Mouse (Mus musculus): ENCODE data around the gene Slc25a17. TPM values are rescaled to one million over a fixed set of nuclear protein-coding genes. Genes with fewer than 3 reads are reported as not detected.

Slc25a17 gene
- polyA plus RNA-seq, 1 experiment from 2014 or later, result 104 TPM

GRCm38 (mm10) chr15:81319462-81319861 lies 41.1 kb downstream of the Slc25a17 start:
- Histone ChIP-seq H3K4me1 (ENCODE audit: control insufficient read depth, insufficient read depth, low read length) (no peaks in the 10 kb centered on the region), H3K36me3 (ENCODE audit: control insufficient read depth, insufficient read depth, low read length) (peaks cover 47% of the 10 kb centered on the region), H3K27me3 (ENCODE audit: control insufficient read depth, insufficient read depth, low read length) (no peaks in the 10 kb centered on the region), H3K9ac (ENCODE audit: low read length) (no peak overlapping the region), H3K27ac (ENCODE audit: low read length) (no peak overlapping the region), H3K9me3 (replicated peaks; ENCODE audit: control insufficient read depth, low read length) (peaks cover 3% of the 10 kb centered on the region; the same call in 1 of the 2 replicates), H3K4me3 (replicated peaks; ENCODE audit: low read length) (no peak overlapping the region), H3K4me2 (ENCODE audit: low read depth, low read length) (no peak overlapping the region)
- no peak for ATAC-seq (ENCODE audit: insufficient read depth, low FRiP score)
- 95% methylated on average over 9 of the region's 9 CpGs for WGBS

- H3K36me3 ChIP-seq (ENCODE audit: control insufficient read depth, insufficient read depth, low read length), result peaks cover 18% of the 10 kb centered on the region
- no peaks in the 10 kb centered on the region for H3K4me1 ChIP-seq (ENCODE audit: control insufficient read depth, insufficient read depth, low read length)
- no peak overlapping the region for H3K4me3 ChIP-seq (replicated peaks; ENCODE audit: low read length)
- 85% methylated on average over 3 of the region's 3 CpGs for WGBS
- no peak overlapping the region for H3K4me2 ChIP-seq (ENCODE audit: low read depth, low read length)
- no peak for ATAC-seq (ENCODE audit: insufficient read depth, low FRiP score)
- peaks cover 3% of the 10 kb centered on the region; the same call in 1 of the 2 replicates for H3K9me3 ChIP-seq (replicated peaks; ENCODE audit: control insufficient read depth, low read length)
- no peak overlapping the region for H3K9ac ChIP-seq (ENCODE audit: low read length)
- no peak overlapping the region for H3K27ac ChIP-seq (ENCODE audit: low read length)
- no peaks in the 10 kb centered on the region for H3K27me3 ChIP-seq (ENCODE audit: control insufficient read depth, insufficient read depth, low read length)
Observed at GRCm38 (mm10) chr15:81313928-81314327, 46.7 kb downstream of the Slc25a17 start.

- Histone ChIP-seq H3K9ac (ENCODE audit: low read length) (no peak overlapping the region), H3K4me3 (replicated peaks; ENCODE audit: low read length) (no peak overlapping the region), H3K9me3 (replicated peaks; ENCODE audit: control insufficient read depth, low read length) (no peaks in the 10 kb centered on the region), H3K4me2 (ENCODE audit: low read depth, low read length) (no peak overlapping the region), H3K27ac (ENCODE audit: low read length) (no peak overlapping the region), H3K36me3 (ENCODE audit: control insufficient read depth, insufficient read depth, low read length) (no peaks in the 10 kb centered on the region), H3K4me1 (ENCODE audit: control insufficient read depth, insufficient read depth, low read length) (no peaks in the 10 kb centered on the region), H3K27me3 (ENCODE audit: control insufficient read depth, insufficient read depth, low read length) (no peaks in the 10 kb centered on the region)
- 40% methylated on average over 6 of the region's 6 CpGs for WGBS
- no peak for ATAC-seq (ENCODE audit: insufficient read depth, low FRiP score)
Observed at GRCm38 (mm10) chr15:81311026-81311425, 49.6 kb downstream of the Slc25a17 start.

GRCm38 (mm10) chr15:81310353-81310752 lies 50.3 kb downstream of the Slc25a17 start:
- no peak overlapping the region for H3K4me3 ChIP-seq (replicated peaks; ENCODE audit: low read length)
- H3K36me3 ChIP-seq (ENCODE audit: control insufficient read depth, insufficient read depth, low read length), result no peaks in the 10 kb centered on the region
- no peaks in the 10 kb centered on the region for H3K27me3 ChIP-seq (ENCODE audit: control insufficient read depth, insufficient read depth, low read length)
- no peak overlapping the region for H3K4me2 ChIP-seq (ENCODE audit: low read depth, low read length)
- no peaks in the 10 kb centered on the region for H3K9me3 ChIP-seq (replicated peaks; ENCODE audit: control insufficient read depth, low read length)
- 72% methylated on average over 9 of the region's 9 CpGs for WGBS
- no peak for ATAC-seq (ENCODE audit: insufficient read depth, low FRiP score)
- H3K4me1 ChIP-seq (ENCODE audit: control insufficient read depth, insufficient read depth, low read length), result no peaks in the 10 kb centered on the region
- no peak overlapping the region for H3K9ac ChIP-seq (ENCODE audit: low read length)
- H3K27ac ChIP-seq (ENCODE audit: low read length), result no peak overlapping the region

GRCm38 (mm10) chr15:81308038-81308437 lies 52.6 kb downstream of the Slc25a17 start:
- no peak overlapping the region for H3K4me3 ChIP-seq (replicated peaks; ENCODE audit: low read length)
- no peak overlapping the region for H3K4me2 ChIP-seq (ENCODE audit: low read depth, low read length)
- no peaks in the 10 kb centered on the region for H3K36me3 ChIP-seq (ENCODE audit: control insufficient read depth, insufficient read depth, low read length)
- H3K9me3 ChIP-seq (replicated peaks; ENCODE audit: control insufficient read depth, low read length), result no peaks in the 10 kb centered on the region
- no peak overlapping the region for H3K9ac ChIP-seq (ENCODE audit: low read length)
- WGBS, result 92% methylated on average over 7 of the region's 7 CpGs
- H3K27me3 ChIP-seq (ENCODE audit: control insufficient read depth, insufficient read depth, low read length), result no peaks in the 10 kb centered on the region
- H3K27ac ChIP-seq (ENCODE audit: low read length), result no peak overlapping the region
- H3K4me1 ChIP-seq (ENCODE audit: control insufficient read depth, insufficient read depth, low read length), result no peaks in the 10 kb centered on the region
- ATAC-seq (ENCODE audit: insufficient read depth, low FRiP score), result no peak

GRCm38 (mm10) chr15:81306501-81306900 lies 54.1 kb downstream of the Slc25a17 start:
- no peak overlapping the region for H3K9ac ChIP-seq (ENCODE audit: low read length)
- H3K27me3 ChIP-seq (ENCODE audit: control insufficient read depth, insufficient read depth, low read length), result no peaks in the 10 kb centered on the region
- H3K27ac ChIP-seq (ENCODE audit: low read length), result no peak overlapping the region
- 88% methylated on average over 6 of the region's 6 CpGs for WGBS
- no peak for ATAC-seq (ENCODE audit: insufficient read depth, low FRiP score)
- no peaks in the 10 kb centered on the region for H3K36me3 ChIP-seq (ENCODE audit: control insufficient read depth, insufficient read depth, low read length)
- H3K4me1 ChIP-seq (ENCODE audit: control insufficient read depth, insufficient read depth, low read length), result no peaks in the 10 kb centered on the region
- H3K4me3 ChIP-seq (replicated peaks; ENCODE audit: low read length), result no peak overlapping the region
- H3K9me3 ChIP-seq (replicated peaks; ENCODE audit: control insufficient read depth, low read length), result no peaks in the 10 kb centered on the region
- no peak overlapping the region for H3K4me2 ChIP-seq (ENCODE audit: low read depth, low read length)

GRCm38 (mm10) chr15:81305035-81305434 lies 55.6 kb downstream of the Slc25a17 start:
- WGBS, result 33% methylated on average over 8 of the region's 8 CpGs
- ATAC-seq (ENCODE audit: insufficient read depth, low FRiP score), result no peak
- Histone ChIP-seq H3K27me3 (ENCODE audit: control insufficient read depth, insufficient read depth, low read length) (no peaks in the 10 kb centered on the region), H3K9ac (ENCODE audit: low read length) (no peak overlapping the region), H3K27ac (ENCODE audit: low read length) (no peak overlapping the region), H3K4me2 (ENCODE audit: low read depth, low read length) (no peak overlapping the region), H3K9me3 (replicated peaks; ENCODE audit: control insufficient read depth, low read length) (no peaks in the 10 kb centered on the region), H3K4me3 (replicated peaks; ENCODE audit: low read length) (no peak overlapping the region), H3K4me1 (ENCODE audit: control insufficient read depth, insufficient read depth, low read length) (no peaks in the 10 kb centered on the region), H3K36me3 (ENCODE audit: control insufficient read depth, insufficient read depth, low read length) (no peaks in the 10 kb centered on the region)

- 92% methylated on average over 7 of the region's 7 CpGs for WGBS
- H3K4me1 ChIP-seq (ENCODE audit: control insufficient read depth, insufficient read depth, low read length), result no peaks in the 10 kb centered on the region
- ATAC-seq (ENCODE audit: insufficient read depth, low FRiP score), result no peak
Observed at GRCm38 (mm10) chr15:81304006-81304405, 56.6 kb downstream of the Slc25a17 start.

GRCm38 (mm10) chr15:81302151-81302808 lies 58.3 kb downstream of the Slc25a17 start:
- Histone ChIP-seq H3K27ac (ENCODE audit: low read length) (no peak overlapping the region), H3K9ac (ENCODE audit: low read length) (no peak overlapping the region), H3K4me2 (ENCODE audit: low read depth, low read length) (no peak overlapping the region), H3K27me3 (ENCODE audit: control insufficient read depth, insufficient read depth, low read length) (no peaks in the 10 kb centered on the region), H3K4me1 (ENCODE audit: control insufficient read depth, insufficient read depth, low read length) (no peaks in the 10 kb centered on the region), H3K4me3 (replicated peaks; ENCODE audit: low read length) (no peak overlapping the region), H3K9me3 (replicated peaks; ENCODE audit: control insufficient read depth, low read length) (no peaks in the 10 kb centered on the region), H3K36me3 (ENCODE audit: control insufficient read depth, insufficient read depth, low read length) (no peaks in the 10 kb centered on the region)
- 59% methylated on average over 13 of the region's 13 CpGs for WGBS
- ATAC-seq (ENCODE audit: insufficient read depth, low FRiP score), result no peak

More at GRCm38 (mm10) chr15:81304006-81304405, 56.6 kb downstream of the Slc25a17 start:
- Histone ChIP-seq H3K36me3 (ENCODE audit: control insufficient read depth, insufficient read depth, low read length) (no peaks in the 10 kb centered on the region), H3K4me3 (replicated peaks; ENCODE audit: low read length) (no peak overlapping the region), H3K9me3 (replicated peaks; ENCODE audit: control insufficient read depth, low read length) (no peaks in the 10 kb centered on the region), H3K27ac (ENCODE audit: low read length) (no peak overlapping the region), H3K27me3 (ENCODE audit: control insufficient read depth, insufficient read depth, low read length) (no peaks in the 10 kb centered on the region), H3K9ac (ENCODE audit: low read length) (no peak overlapping the region), H3K4me2 (ENCODE audit: low read depth, low read length) (no peak overlapping the region)
